Mouse (Mus musculus) frontal cortex, adult (tissue): Measurements from ENCODE around the gene Nap1l4.
"Not testable (repeated sequence)": the region's sequence is repeated elsewhere in the genome, so short reads cannot be mapped to it uniquely, and the experiment has no call there.

ENCODE experiments used
- ATAC-seq: cut with Nextera tagmentation; 2 replicates; pipeline ENCODE4 v1.9.2; 2017; ENCODE audit warnings: mild to moderate bottlenecking, moderate library complexity, mixed read lengths; ENCODE audit not compliant: low TSS enrichment

Gene Nap1l4

DNA sequence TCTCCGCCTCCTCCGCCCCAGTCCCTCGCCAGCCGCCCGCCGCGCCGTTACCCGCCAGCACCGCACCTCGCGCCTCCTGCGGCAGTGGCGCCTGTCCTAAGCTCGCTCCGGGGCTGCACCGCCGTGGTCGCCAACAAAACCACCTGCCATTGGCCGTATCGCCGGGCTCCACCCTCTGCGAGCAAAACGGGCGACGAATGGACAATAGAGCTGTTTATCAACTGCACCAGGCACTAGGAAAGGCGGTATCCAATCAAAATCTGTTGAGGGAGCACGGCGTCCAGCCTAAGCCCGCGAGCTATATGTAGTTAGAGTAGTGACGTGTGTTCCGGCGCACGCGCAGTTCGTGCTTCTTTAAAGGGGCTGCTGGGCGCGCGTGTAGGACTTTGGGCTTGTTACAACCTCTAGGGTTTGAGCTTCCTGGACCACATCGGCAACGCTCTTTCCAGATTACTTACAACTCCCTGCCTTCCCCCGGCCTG, at the start of gene Nap1l4:
Gene Nap1l4, minus strand, starts transcription at position 131 of the 482 bp plus-strand sequence.
- peak; percentile 99 for ATAC-seq

DNA sequence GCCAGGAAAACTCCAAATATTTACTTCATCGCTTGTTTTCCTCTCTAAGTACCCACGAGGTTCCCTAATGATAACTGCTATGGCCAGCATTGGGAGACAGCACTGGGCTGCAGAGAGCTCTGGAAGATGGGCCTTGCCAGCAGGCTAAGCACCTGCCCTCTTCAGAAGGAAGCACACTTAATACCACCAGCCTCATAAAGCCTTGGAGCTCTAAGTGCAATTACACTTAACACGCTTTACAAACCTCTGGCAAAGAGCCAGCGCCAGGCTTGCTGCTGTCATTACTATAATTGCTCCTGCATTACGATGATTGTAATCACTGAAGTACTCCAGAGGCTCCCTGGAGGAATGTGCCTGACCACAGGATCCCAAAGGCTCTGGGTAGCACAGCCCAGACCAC, 46.0 kb upstream of the Nap1l4 start:
- ATAC-seq = no peak

- ATAC-seq = no peak
These were observed 43.3 kb upstream of the Nap1l4 start for GRCm38 (mm10) chr7:143592255-143592654.

DNA sequence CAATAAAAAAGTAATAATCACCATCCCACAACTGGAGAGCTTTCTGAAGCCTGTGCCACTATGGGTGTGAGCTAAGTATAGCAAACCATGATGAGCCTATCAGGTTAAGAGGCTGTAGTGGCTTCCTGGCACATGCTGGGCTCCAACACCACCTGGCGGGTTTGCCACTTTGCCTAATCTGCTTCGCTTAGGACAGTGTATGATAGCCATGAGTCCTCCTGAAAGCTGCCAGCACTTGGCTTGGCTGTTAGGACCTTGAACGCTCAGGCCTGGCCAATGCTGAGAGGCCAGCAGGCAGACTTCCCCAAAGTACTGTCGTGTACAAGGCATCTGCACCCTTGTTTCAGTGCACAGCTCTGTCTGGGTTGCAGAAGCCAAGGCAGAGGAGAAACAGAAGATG, 39.1 kb upstream of the Nap1l4 start:
- ATAC-seq = no peak

GRCm38 (mm10) chr7:143587586-143587985, 38.7 kb upstream of the Nap1l4 start:
- no peak; the same call in 1 of the 2 replicates for ATAC-seq

- ATAC-seq = peak; percentile 67; the same call in 1 of the 2 replicates
These were observed 35.0 kb upstream of the Nap1l4 start for GRCm38 (mm10) chr7:143583956-143584355.

GRCm38 (mm10) chr7:143583025-143583424, 34.1 kb upstream of the Nap1l4 start:
- ATAC-seq = no peak

DNA sequence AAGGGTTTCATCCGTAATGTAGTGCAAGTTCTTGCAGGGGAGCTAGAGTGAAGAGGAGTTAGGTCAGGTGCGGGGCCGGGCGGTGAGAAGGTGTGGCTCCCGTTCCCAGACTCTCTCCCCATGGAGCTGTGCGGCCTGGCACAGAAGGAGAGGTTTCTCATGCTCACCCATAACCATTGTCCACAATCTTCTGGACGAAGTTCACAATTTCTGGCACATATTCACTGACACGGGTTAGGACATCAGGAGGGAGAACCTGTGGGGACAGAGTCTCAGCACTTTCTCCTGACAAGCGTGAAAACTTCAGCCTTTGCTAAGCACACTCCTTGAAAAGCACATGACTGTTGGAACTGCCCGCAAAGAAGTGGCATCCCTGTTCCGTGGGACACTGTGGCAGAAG, 26.8 kb upstream of the Nap1l4 start:
- ATAC-seq = no peak

- ATAC-seq = no peak
These were observed 16.7 kb upstream of the Nap1l4 start for GRCm38 (mm10) chr7:143565648-143566039.

DNA sequence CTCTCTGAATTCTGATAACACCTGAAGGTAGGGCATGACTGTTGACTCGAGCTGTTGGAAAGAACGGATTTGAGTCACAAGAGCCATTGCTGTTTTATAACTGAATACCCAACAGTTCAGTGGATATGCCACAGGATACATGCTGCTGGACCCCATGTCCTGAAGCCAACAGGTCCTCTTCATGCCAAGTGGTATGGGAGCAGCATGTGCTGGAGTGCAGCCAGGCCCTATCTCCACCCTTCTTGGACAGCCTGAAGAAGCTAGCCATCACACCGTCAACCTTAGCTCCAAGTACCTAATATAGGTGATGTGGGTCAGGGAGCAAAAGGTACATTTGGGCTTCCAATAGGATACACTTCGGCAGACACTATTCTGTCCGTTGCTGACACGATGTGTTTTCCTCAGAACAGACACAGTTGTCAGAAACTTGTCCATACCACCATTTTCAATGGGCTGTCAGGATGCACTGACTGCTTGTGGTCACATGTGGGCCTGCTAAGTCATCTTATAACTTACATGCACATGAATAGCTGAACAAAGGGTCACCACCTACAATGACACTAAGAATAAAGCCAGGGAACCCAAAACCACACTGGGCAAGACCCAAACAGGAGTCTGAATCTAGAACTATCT, 16.2 kb upstream of the Nap1l4 start:
- ATAC-seq = no peak

DNA sequence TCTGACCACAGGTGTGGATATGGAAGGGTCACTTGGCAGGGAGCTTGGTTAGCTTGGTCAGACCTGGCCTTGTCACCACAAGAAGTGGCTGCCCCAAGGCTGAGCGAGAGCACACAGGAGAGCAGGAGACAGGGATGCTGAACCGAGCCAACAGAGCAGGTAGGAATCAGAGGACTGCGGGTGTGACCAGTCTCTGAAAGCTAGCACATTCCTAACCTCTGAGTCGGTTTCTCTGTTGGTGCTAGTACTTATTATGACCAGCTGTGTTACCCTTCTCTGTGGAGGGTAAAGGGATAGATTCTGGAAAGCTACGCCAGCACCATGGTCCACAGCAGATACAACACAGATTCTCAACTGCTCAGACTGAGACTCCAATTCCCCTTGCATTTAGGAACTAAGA, 14.9 kb upstream of the Nap1l4 start:
- no peak for ATAC-seq

GRCm38 (mm10) chr7:143557616-143558015, 8.7 kb upstream of the Nap1l4 start:
- ATAC-seq = no peak

DNA sequence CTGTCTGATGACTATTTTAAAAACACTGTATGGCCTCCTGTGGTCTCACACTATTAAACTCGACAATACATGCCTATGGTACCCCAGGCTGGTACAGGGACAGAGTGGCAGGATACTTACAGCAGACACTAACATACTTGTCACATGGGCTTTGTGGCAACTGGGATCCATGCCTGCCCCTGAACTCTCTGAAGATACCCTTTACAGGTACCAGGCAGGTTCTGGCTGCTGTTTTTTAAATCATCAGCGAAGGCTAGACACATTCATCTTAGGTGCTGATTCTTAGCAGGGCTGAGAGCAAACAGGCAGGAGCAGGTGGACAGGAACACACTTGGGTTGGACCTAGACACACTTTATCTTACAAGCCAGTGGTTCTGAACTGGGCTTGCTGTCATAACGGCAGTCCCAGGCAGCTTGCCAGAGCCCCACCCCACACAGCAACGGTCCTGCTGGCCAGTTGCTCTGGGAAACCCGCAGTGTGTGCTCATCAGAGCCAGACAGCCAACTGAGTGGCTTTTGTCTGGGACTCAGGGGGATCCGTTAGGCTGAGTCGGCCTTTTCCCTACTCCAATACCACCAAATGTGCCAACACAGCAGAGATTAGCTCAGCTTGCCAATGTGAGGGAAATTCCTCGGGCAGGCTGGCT, 8.2 kb upstream of the Nap1l4 start:
- no peak for ATAC-seq

- ATAC-seq = no peak
These were observed 798 bp upstream of the Nap1l4 start for GRCm38 (mm10) chr7:143549588-143550220.

DNA sequence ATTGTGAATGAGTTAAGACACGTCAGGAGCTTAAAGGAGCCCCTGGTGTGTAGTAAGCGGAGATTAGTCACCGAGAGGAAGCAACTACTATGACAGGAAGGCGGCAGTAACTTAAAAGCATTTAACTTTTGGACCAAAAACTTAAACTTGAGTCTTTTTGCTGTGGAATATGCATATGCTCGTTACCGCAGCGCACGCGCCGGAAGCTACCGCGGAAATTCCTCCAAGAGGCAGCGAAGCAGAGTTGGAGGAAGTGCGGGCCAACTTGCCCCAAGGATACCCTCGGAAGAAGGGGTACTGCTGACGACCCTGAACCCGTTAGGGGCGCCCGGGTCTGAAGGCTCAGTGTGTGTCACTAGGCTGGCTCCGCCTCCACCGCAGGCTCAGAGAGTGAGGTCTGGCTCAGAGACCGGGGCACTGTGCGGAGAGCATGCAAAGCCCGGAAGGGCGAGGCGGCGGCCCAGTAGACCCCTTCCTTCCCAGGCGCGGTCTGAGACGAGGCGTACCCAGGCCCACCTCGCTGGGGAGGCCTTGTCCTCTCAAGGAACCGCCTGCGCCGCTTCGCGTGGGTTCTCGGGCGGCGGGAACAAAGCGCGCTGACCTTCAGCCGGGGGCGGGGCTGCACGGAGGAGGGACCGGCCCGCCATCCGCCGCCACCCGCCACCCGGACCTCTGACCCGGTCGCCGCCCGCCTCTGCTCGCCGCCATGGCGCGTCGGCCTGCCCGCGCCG, 510 bp downstream of the Nap1l4 start:
- peak; percentile 44 for ATAC-seq

GRCm38 (mm10) chr7:143546554-143546953, 2.4 kb downstream of the Nap1l4 start:
- ATAC-seq = no peak

GRCm38 (mm10) chr7:143544368-143544767, 4.5 kb downstream of the Nap1l4 start:
- ATAC-seq = no peak

- no peak for ATAC-seq
These were observed 10.2 kb downstream of the Nap1l4 start for GRCm38 (mm10) chr7:143538671-143539070.

DNA sequence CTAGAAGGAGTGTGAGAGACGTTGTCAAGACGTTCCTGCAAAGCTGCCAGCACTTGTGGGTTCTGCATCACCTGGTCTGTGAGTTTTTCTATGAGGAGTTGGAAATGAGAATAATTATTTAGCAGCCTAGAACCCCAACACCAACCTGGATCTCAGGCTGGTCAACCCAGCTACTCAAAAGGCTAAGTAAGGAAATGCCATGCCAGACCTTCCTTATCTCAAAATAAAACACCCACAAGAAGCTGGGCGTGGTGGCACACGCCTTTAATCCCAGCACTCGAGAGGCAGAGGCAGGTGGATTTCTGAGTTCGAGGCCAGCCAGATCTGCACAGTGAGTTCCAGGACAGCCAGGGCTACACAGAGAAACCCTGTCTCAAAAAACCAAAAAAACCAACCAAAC, 10.7 kb downstream of the Nap1l4 start:
- ATAC-seq = not testable (repeated sequence)

- ATAC-seq = no peak
These were observed 12.7 kb downstream of the Nap1l4 start for GRCm38 (mm10) chr7:143536251-143536650.

GRCm38 (mm10) chr7:143533284-143533683, 15.6 kb downstream of the Nap1l4 start:
- no peak for ATAC-seq

DNA sequence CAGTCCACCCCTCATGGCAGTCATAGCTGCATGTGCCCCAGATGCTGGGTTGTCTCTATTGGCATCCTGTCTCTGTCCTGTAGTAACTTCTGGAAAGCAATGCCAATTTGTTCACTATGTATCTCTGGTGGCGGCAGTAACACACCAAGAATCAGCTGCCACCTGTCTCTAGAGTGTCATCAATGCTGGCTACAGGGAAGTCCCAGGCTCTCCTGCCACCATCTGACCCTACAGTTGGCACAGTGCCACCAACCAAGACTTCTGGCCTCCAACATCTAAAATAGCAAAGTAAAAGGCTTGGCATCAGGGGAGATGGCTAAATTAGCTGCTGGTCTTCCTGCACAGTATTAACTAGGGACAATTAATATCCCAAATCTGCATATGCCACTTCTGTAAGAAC, 16.5 kb downstream of the Nap1l4 start:
- ATAC-seq = no peak
